Mouse (Mus musculus) C2C12 (cell line): ENCODE measurements around the gene Exoc4.

Experiments
- CEBPB ChIP-seq: IDR thresholded peaks from one replicate; pipeline ENCODE4 v1.6.1; 2011; ENCODE audit warnings: low read depth, mild to moderate bottlenecking, control low read depth, moderate library complexity
- CTCF ChIP-seq: IDR thresholded peaks from one replicate; pipeline ENCODE4 v1.5.1; 2011; ENCODE audit not compliant: control insufficient read depth, insufficient read depth, insufficient read length
- MAX ChIP-seq: IDR thresholded peaks from one replicate; pipeline ENCODE4 v1.6.1; 2011; ENCODE audit warnings: mild to moderate bottlenecking, control low read depth

- TF ChIP-seq CTCF, result no peak
- no peak for TF ChIP-seq MAX
- no peak for TF ChIP-seq CEBPB
Measured at GRCm38 (mm10) chr6:33884141-33884683, 635.3 kb downstream of the Exoc4 start.
